In genomic region chr2:4194324-4195014, GRCm38 (mm10) we compare ENCODE assay signal across 22 mouse cellular contexts.
A peak's percentile ranks its signal among the peaks of the same experiment; 100 is the strongest.
DNase-seq lines count a peak whose midpoint lies in the region; ATAC-seq lines count a peak whose summit lies in the region.
"Had no signal": no experiment of that assay in that cellular context is flagged by ENCODE, and none has a peak within 500 bp of the region (broad histone marks: within the 10 kb centered on the region; RNA-seq: fewer than 3 reads in every experiment).

No protein-coding gene starts in this region.

- H3K4me1 ChIP-seq in embryonic facial prominence, embryonic 14.5 days (ENCODE audit: control insufficient read depth, insufficient read depth, low read length) = no peaks in the 10 kb centered on the region
- no peaks in the 10 kb centered on the region for H3K4me1 ChIP-seq in embryonic facial prominence, embryonic 10.5 days
- 0 out of 2 replicates have a peak, but pooled peaks cover 4% of the 10 kb centered on the region for H3K4me1 ChIP-seq in midbrain, embryonic 12.5 days
- H3K4me1 ChIP-seq in midbrain, embryonic 11.5 days (ENCODE audit: control insufficient read depth, insufficient read depth, low read length) = peaks cover 7% of the 10 kb centered on the region
- peaks cover 33% of the 10 kb centered on the region for H3K4me1 ChIP-seq in hindbrain, embryonic 13.5 days (replicated peaks)
- H3K4me1 ChIP-seq in neural tube, embryonic 12.5 days = peaks cover 10% of the 10 kb centered on the region; the same call in 1 of the 2 replicates
- H3K4me1 ChIP-seq: limb, embryonic 13.5 days; liver, embryonic 13.5 days had no signal

- H3K27me3 ChIP-seq in embryonic facial prominence, embryonic 14.5 days (replicated peaks; ENCODE audit: control insufficient read depth, insufficient read depth, low read length) = no peaks in the 10 kb centered on the region
- no peaks in the 10 kb centered on the region for H3K27me3 ChIP-seq in embryonic facial prominence, embryonic 10.5 days (replicated peaks; ENCODE audit: low read depth, poor library complexity, severe bottlenecking)
- H3K27me3 ChIP-seq in midbrain, embryonic 12.5 days = no peaks in the 10 kb centered on the region; the same call in 1 of the 2 replicates
- H3K27me3 ChIP-seq in midbrain, embryonic 11.5 days (ENCODE audit: control insufficient read depth, insufficient read depth, low read length) = no peaks in the 10 kb centered on the region
- 0 out of 2 replicates have a peak, but pooled peaks cover 3% of the 10 kb centered on the region for H3K27me3 ChIP-seq in hindbrain, embryonic 13.5 days
- H3K27me3 ChIP-seq in neural tube, embryonic 12.5 days (replicated peaks) = no peaks in the 10 kb centered on the region
- H3K27me3 ChIP-seq: limb, embryonic 13.5 days; liver, embryonic 13.5 days had no signal

- DNase-seq in embryonic facial prominence, embryonic 14.5 days (ENCODE audit: low spot score) = no peak
- DNase-seq in embryonic facial prominence, embryonic 10.5 days (ENCODE audit: low spot score) = no peak
- DNase-seq in midbrain, embryonic 11.5 days (ENCODE audit: low spot score, missing footprints) = no peak
- DNase-seq in kidney, postnatal 14 days = no peak
- DNase-seq in left cerebral cortex, postnatal 36 days (ENCODE audit: low spot score in 2 of 2) = no peak
- DNase-seq: adrenal gland, postnatal 14 days; cerebellum, adult 11-12 months; cerebellum, postnatal 36 days; kidney, adult 9 months; kidney, postnatal 36 days; liver, embryonic 13.5 days; lung, embryonic 14.5 days; right cerebral cortex, postnatal 4 days had no signal

- H3K4me2 ChIP-seq in embryonic facial prominence, embryonic 14.5 days (ENCODE audit: low read depth, low read length) = no peak overlapping the region
- H3K4me2 ChIP-seq in midbrain, embryonic 12.5 days (replicated peaks) = no peak overlapping the region
- H3K4me2 ChIP-seq in midbrain, embryonic 11.5 days = no peak overlapping the region
- no peak overlapping the region for H3K4me2 ChIP-seq in hindbrain, embryonic 13.5 days
- H3K4me2 ChIP-seq in neural tube, embryonic 12.5 days (replicated peaks) = no peak overlapping the region
- H3K4me2 ChIP-seq: heart, embryonic 11.5 days; limb, embryonic 13.5 days; liver, embryonic 13.5 days; lung, embryonic 14.5 days had no signal

- H3K9ac ChIP-seq in embryonic facial prominence, embryonic 14.5 days (ENCODE audit: low read depth, low read length) = no peak overlapping the region
- no peak overlapping the region for H3K9ac ChIP-seq in midbrain, embryonic 12.5 days (replicated peaks)
- H3K9ac ChIP-seq in midbrain, embryonic 11.5 days (ENCODE audit: low read length) = no peak overlapping the region
- H3K9ac ChIP-seq in hindbrain, embryonic 13.5 days = no peak overlapping the region
- H3K9ac ChIP-seq in neural tube, embryonic 12.5 days = no peak overlapping the region
- H3K9ac ChIP-seq: limb, embryonic 13.5 days; liver, embryonic 13.5 days; lung, embryonic 14.5 days had no signal

- H3K9me3 ChIP-seq in embryonic facial prominence, embryonic 14.5 days (ENCODE audit: control insufficient read depth, low read length) = no peaks in the 10 kb centered on the region
- no peaks in the 10 kb centered on the region for H3K9me3 ChIP-seq in embryonic facial prominence, embryonic 10.5 days
- H3K9me3 ChIP-seq in midbrain, embryonic 12.5 days = no peaks in the 10 kb centered on the region
- no peaks in the 10 kb centered on the region for H3K9me3 ChIP-seq in midbrain, embryonic 11.5 days (ENCODE audit: control insufficient read depth, low read length)
- no peaks in the 10 kb centered on the region for H3K9me3 ChIP-seq in hindbrain, embryonic 13.5 days
- H3K9me3 ChIP-seq in neural tube, embryonic 12.5 days = no peaks in the 10 kb centered on the region
- H3K9me3 ChIP-seq: G1E; liver, embryonic 13.5 days had no signal

- H3K27ac ChIP-seq in embryonic facial prominence, embryonic 14.5 days (replicated peaks; ENCODE audit: low read depth, low read length) = no peak overlapping the region
- H3K27ac ChIP-seq in embryonic facial prominence, embryonic 10.5 days (replicated peaks) = no peak overlapping the region
- H3K27ac ChIP-seq in midbrain, embryonic 12.5 days (replicated peaks) = peak overlapping the region; percentile 43; the same call in 1 of the 2 replicates
- H3K27ac ChIP-seq in midbrain, embryonic 11.5 days (ENCODE audit: low read depth, low read length) = no peak overlapping the region
- peak overlapping the region; percentile 72 for H3K27ac ChIP-seq in hindbrain, embryonic 13.5 days
- no peak overlapping the region for H3K27ac ChIP-seq in neural tube, embryonic 12.5 days
- H3K27ac ChIP-seq: limb, embryonic 13.5 days; liver, embryonic 13.5 days; macrophage had no signal

- peak; percentile 33; the same call in 1 of the 2 replicates for ATAC-seq in embryonic facial prominence, embryonic 14.5 days (ENCODE audit: low read depth)
- peak; percentile 76 for ATAC-seq in midbrain, embryonic 12.5 days (ENCODE audit: low FRiP score, low read depth)
- ATAC-seq in midbrain, embryonic 11.5 days (ENCODE audit: low FRiP score) = no peak
- peak; percentile 80 for ATAC-seq in hindbrain, embryonic 13.5 days (ENCODE audit: low FRiP score)
- ATAC-seq in neural tube, embryonic 12.5 days (ENCODE audit: low FRiP score, low read depth) = peak; percentile 56; the same call in 1 of the 2 replicates
- ATAC-seq: activated CD4-positive, CD25-positive, alpha-beta regulatory T cell, adult 4 months; forebrain, embryonic 16.5 days had no signal

- intact Hi-C loops in left cerebral cortex, postnatal 36 days (cut with DNase I) = no loop called here

- 71% methylated on average over 9 of the region's 9 CpGs for WGBS in embryonic facial prominence, embryonic 14.5 days
- 84% methylated on average over 9 of the region's 9 CpGs for WGBS in embryonic facial prominence, embryonic 10.5 days
- 70% methylated on average over 9 of the region's 9 CpGs for WGBS in midbrain, embryonic 12.5 days
- 84% methylated on average over 9 of the region's 9 CpGs for WGBS in midbrain, embryonic 11.5 days
- 39% methylated on average over 9 of the region's 9 CpGs for WGBS in hindbrain, embryonic 13.5 days
- WGBS in neural tube, embryonic 12.5 days = 55% methylated on average over 9 of the region's 9 CpGs

- H3K36me3 ChIP-seq in embryonic facial prominence, embryonic 14.5 days (ENCODE audit: control insufficient read depth, insufficient read depth, low read length) = no peaks in the 10 kb centered on the region
- no peaks in the 10 kb centered on the region for H3K36me3 ChIP-seq in embryonic facial prominence, embryonic 10.5 days (replicated peaks)
- no peaks in the 10 kb centered on the region for H3K36me3 ChIP-seq in midbrain, embryonic 12.5 days
- H3K36me3 ChIP-seq in midbrain, embryonic 11.5 days (ENCODE audit: control insufficient read depth, insufficient read depth, low read length) = no peaks in the 10 kb centered on the region
- peaks cover 3% of the 10 kb centered on the region; the same call in 1 of the 2 replicates for H3K36me3 ChIP-seq in hindbrain, embryonic 13.5 days
- H3K36me3 ChIP-seq in neural tube, embryonic 12.5 days = no peaks in the 10 kb centered on the region
- H3K36me3 ChIP-seq: G1E; limb, embryonic 13.5 days; liver, embryonic 13.5 days had no signal

- no peak overlapping the region for H3K4me3 ChIP-seq in embryonic facial prominence, embryonic 14.5 days (ENCODE audit: low read depth, low read length)
- H3K4me3 ChIP-seq in embryonic facial prominence, embryonic 10.5 days = no peak overlapping the region
- no peak overlapping the region for H3K4me3 ChIP-seq in midbrain, embryonic 12.5 days
- no peak overlapping the region for H3K4me3 ChIP-seq in midbrain, embryonic 11.5 days (ENCODE audit: low read depth, low read length)
- no peak overlapping the region for H3K4me3 ChIP-seq in hindbrain, embryonic 13.5 days
- no peak overlapping the region for H3K4me3 ChIP-seq in neural tube, embryonic 12.5 days
- H3K4me3 ChIP-seq: limb, embryonic 13.5 days; liver, embryonic 13.5 days had no signal

Comparison
In these comparisons a context has a peak if more than half of its experiments do, and no peak if none do; other contexts are left out.
1. H3K27ac ChIP-seq: peak in midbrain, embryonic 12.5 days (single experiment) and hindbrain, embryonic 13.5 days (single experiment); none in embryonic facial prominence, embryonic 14.5 days (single experiment), embryonic facial prominence, embryonic 10.5 days (single experiment), midbrain, embryonic 11.5 days (single experiment) and neural tube, embryonic 12.5 days (single experiment).